Mouse (Mus musculus) cerebellum, adult 2 months (tissue): ENCODE results near the gene 4930404N11Rik.

ENCODE experiments used
- CTCF ChIP-seq: fragments of 200-500 bp; IDR thresholded peaks from 2 replicates; pipeline ENCODE4 v1.5.1; 2011; ENCODE audit warnings: low read depth, mild to moderate bottlenecking, control low read depth, low read length, moderate library complexity, borderline replicate concordance; ENCODE audit not compliant: insufficient read depth
- POLR2A ChIP-seq: fragments of 200-500 bp; IDR thresholded peaks from 2 replicates; pipeline ENCODE4 v1.6.1; 2011; ENCODE audit warnings: low read length, control low read depth, borderline replicate concordance; ENCODE audit not compliant: insufficient read depth

GRCm38 (mm10) chr10:81319330-81319699 lies 46.3 kb downstream of the 4930404N11Rik start:
- TF ChIP-seq POLR2A (no peak), CTCF (peak; percentile 32; the same call in 1 of the 2 replicates)
